Mouse (Mus musculus) liver, adult (tissue): ENCODE measurements around the gene Rhox4a2.
"Not testable (repeated sequence)": the region's sequence is repeated elsewhere in the genome, so short reads cannot be mapped to it uniquely, and the experiment has no call there.

ENCODE experiments used
- GATA4 ChIP-seq: IDR thresholded peaks from 2 replicates; pipeline ENCODE4 v1.6.1; 2014; ENCODE audit warnings: mild to moderate bottlenecking, low read length; ENCODE audit not compliant: insufficient replicate concordance

Rhox4a2 gene

GRCm38 (mm10) chrX:37390548-37390947 lies at the start of gene Rhox4a2:
Gene Rhox4a2, plus strand, starts transcription at chrX:37390848.
- TF ChIP-seq GATA4, result not testable (repeated sequence)

GRCm38 (mm10) chrX:37379728-37380127 lies 10.9 kb upstream of the Rhox4a2 start, which contains the start of gene Rhox3a2:
Gene Rhox3a2, plus strand, starts transcription at chrX:37380028.
- not testable (repeated sequence) for TF ChIP-seq GATA4

- TF ChIP-seq GATA4, result not testable (repeated sequence)
Measured at GRCm38 (mm10) chrX:37411767-37412166, 21.1 kb downstream of the Rhox4a2 start, which contains the start of gene Rhox2b. Gene Rhox2b, plus strand, starts transcription at chrX:37412067.

DNA sequence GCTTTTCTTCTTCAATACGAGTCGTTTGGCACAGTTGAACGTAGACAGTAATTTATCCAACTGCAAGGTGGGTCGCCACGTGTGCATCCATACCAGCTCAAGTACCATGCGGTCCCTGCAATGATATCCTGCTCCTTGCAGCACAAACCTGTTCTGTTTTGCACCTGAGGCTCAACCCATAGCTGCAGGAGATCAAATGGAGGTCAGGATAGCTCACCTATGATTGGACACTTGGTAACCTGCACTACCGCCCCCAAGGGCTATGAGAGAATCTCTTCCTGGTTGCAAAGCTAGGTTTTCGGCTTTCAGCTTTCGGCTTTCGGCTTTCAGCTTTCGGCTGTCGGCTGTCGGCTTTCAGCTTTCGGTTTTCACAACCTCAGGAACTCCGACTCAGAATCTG lies 41.5 kb downstream of the Rhox4a2 start, which contains the start of gene Rhox4b:
TSS of gene Rhox4b (plus strand) at position 301 of the 400 bp plus-strand sequence.
- not testable (repeated sequence) for TF ChIP-seq GATA4
